Mouse (Mus musculus): ENCODE data around the gene Slc46a1. TPM values are rescaled to one million over a fixed set of nuclear protein-coding genes. Genes with fewer than 3 reads are reported as not detected.

Slc46a1 gene
- total RNA-seq, 2 experiments from 2014 or later = 1.4 to 2.3 TPM

DNA sequence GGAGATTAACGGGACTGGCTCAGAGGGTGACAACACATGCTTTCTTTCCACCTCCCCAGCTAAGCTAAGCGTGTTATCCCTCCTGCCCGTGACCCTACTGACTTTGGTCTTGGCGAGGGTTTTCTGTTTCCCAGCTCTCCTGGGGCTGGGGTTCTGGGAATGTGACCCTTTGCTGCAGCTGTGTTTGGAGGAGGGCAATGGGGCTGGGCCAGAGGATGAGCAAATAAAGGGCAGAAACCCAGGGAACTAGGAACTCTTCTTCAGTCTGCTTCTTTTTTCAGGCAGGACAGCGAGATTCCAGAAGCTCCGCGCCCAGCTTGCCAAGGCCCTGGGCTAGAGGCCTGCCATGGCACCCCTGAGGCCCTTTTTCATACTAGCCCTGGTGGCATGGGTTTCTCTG lies 33.5 kb downstream of the Slc46a1 start, which contains the start of gene Vtn:
Gene Vtn (plus strand): TSS at position 88 of the 400 bp plus-strand sequence.
- no peak for DNase-seq (ENCODE audit: low spot score)
- intact Hi-C loops (cut with DNase I) = no loop called here

GRCm38 (mm10) chr11:78499543-78499942 lies 34.0 kb downstream of the Slc46a1 start:
- no peak for DNase-seq (ENCODE audit: low spot score)
- intact Hi-C loops (cut with DNase I) = no loop called here

DNA sequence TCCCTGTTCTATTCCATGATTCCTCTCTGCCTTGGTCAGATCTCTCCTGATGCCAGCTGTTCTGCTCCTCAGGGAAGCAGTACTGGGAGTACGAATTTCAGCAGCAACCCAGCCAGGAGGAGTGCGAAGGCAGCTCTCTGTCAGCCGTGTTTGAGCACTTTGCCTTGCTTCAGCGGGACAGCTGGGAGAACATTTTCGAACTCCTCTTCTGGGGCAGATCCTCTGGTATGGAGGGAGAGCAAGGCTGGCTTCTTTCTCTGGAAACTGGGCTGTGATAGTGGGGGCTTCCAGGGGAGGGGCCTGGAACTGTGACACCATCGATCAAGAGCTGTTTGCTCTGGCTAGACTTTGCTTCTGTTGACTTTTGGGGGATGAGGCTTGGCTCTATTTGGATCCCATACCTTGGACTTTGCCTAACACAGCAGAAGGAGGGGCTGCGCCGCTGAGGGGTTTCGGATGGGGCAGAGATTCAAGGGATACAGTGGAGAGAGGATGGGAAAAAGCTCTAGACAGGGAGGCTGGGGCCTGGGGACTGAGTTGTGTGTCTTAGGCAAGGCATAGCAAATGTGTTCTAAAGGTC lies 35.2 kb downstream of the Slc46a1 start:
- DNase-seq (ENCODE audit: low spot score) = no peak
- intact Hi-C loops (cut with DNase I) = no loop called here

DNA sequence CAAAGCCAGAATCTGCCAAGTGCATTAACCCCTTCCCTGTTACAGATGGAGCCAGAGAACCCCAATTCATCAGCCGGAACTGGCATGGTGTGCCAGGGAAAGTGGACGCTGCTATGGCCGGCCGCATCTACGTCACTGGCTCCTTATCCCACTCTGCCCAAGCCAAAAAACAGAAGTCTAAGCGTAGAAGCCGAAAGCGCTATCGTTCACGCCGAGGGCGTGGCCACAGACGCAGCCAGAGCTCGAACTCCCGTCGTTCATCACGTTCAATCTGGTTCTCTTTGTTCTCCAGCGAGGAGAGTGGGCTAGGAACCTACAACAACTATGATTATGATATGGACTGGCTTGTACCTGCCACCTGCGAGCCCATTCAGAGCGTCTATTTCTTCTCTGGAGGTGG lies 36.0 kb downstream of the Slc46a1 start:
- intact Hi-C loops (cut with DNase I) = no loop called here
- no peak for DNase-seq (ENCODE audit: low spot score)

DNA sequence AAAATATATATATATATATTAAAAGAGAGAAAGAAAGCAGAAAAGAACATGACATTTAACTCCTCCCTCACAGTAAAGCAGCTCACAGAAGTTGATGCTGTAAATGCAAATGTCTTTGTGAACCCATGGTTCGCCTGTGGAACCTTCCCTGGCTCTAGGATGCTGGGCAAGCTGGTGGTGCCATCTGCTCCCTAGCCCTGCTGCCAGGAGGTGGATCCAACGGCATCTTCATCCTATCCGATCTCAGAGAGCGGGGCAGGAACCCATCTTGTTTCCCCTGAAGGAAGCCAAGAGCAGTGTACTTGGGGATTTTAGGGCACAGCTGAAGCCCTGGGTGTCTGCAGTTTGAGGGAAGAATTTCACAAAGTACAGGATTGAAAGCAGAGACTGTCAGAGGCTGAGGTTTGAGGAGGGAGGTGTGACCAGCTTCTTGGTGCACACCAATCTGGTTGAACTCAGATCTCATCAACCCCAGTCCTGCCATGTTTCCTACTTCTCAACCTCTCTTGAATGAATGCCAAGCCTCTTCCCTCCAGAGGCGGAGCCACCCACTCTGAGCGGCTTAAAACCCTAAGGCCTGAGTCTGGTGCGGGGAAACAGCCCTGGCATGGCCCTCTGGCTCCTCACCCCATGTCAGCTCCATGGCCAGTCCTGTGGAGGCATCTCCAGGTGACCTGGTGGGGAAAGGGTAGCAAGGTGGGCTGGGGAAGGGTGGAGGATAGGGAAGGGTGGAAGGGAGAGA lies 37.6 kb downstream of the Slc46a1 start, which contains the start of gene Sebox:
Gene Sebox (plus strand): TSS at position 539 of the 742 bp plus-strand sequence.
- intact Hi-C loops (cut with DNase I) = no loop called here
- DNase-seq (ENCODE audit: low spot score) = no peak

- intact Hi-C loops (cut with DNase I) = no loop called here
Measured at GRCm38 (mm10) chr11:78505430-78505829, 39.9 kb downstream of the Slc46a1 start.

GRCm38 (mm10) chr11:78509148-78509547 lies 43.7 kb downstream of the Slc46a1 start:
- no peak for DNase-seq (ENCODE audit: low spot score)
- intact Hi-C loops (cut with DNase I) = no loop called here

More at GRCm38 (mm10) chr11:78505430-78505829, 39.9 kb downstream of the Slc46a1 start:
- DNase-seq (ENCODE audit: low spot score) = no peak

DNA sequence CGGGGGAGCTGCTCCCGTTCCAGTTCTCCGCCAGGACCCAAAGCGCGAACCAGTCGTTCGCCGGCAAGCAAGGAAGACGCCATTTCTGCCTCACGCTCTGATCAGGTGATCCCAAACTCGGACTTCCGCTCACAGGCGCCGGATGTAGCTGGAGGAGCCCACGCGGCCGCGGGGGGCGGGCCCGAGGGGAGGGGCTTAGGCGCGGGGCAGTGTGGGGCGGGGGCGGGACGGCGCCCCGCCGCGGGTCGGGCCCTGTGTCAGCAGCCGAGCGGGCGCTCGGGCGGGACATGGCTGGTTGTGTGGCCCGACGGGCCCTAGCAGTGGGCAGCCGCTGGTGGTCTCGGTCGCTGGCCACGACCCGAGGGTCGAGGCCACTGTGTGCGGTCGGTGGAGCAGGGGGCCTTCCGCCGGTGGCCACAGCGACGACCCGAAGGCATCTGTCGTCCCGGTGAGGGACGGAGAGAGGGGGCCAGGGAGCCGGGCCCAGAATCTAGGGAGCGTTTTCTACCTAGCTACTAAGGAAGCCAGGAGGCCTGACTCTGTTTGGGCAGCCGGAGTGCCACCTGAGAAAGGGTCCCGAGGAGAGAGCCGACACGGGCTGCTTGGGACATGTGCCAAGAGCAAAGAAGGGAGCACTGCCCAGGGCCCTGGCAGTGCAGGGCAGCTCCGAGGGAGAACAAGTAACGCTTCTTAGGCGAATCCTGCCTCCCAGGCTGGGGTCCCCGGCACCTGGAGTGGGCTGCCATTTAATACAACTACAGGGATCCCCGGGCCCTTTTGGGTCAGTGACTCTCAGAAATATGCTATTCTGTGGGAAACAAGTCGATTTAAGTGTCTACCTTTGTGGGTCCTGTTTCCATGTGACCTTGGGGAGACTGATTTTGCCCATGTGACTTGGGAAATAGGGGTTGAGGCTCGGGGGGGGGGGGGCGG lies 46.8 kb downstream of the Slc46a1 start, which contains the start of the genes Tmem199 and Poldip2:
Gene Tmem199 (minus strand): TSS at position 148 of the 933 bp plus-strand sequence.
Gene Poldip2 (plus strand): TSS at position 169 of the 933 bp plus-strand sequence.
- intact Hi-C loops (cut with DNase I) = no loop called here
- DNase-seq (ENCODE audit: low spot score) = peak; percentile 79

DNA sequence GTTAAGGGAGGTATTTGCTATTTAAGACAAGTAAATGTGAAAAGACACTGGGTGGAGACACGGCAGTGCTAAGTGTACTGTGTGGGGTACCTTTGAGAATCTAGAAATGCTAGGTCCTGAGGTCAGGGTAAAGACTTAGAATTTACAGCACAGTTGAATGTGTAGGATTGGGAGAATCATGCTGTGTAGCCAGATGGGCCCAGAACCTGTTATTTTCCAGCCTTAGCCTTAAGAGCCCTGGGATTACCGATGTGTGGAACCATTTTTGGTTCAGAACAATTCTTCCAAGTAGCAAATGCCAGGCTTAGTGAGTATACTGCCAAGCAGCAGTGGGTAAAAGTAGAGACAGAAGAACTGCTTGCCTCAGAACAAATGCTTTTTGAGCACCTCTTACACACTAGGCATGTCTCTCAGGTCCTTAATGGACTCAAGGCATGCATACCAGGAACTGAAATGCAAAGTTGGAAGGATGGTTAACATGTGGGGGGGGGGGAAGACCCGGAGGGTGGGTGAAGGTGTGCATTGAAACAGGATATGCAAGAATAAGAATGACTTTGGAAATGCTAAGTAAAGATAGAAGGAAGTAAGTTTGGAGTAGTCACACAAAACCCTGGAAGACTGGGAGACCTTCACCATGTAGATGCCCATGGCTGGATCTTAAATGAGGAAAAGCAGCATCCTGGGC lies 47.8 kb downstream of the Slc46a1 start:
- intact Hi-C loops (cut with DNase I) = no loop called here
- no peak for DNase-seq (ENCODE audit: low spot score)

GRCm38 (mm10) chr11:78515549-78516325 lies 50.2 kb downstream of the Slc46a1 start:
- DNase-seq (ENCODE audit: low spot score) = no peak
- intact Hi-C loops (cut with DNase I) = loop anchor here (2.0 kb wide), 1 partner anchor 15 kb away; no protein-coding TSS in a partner anchor

DNA sequence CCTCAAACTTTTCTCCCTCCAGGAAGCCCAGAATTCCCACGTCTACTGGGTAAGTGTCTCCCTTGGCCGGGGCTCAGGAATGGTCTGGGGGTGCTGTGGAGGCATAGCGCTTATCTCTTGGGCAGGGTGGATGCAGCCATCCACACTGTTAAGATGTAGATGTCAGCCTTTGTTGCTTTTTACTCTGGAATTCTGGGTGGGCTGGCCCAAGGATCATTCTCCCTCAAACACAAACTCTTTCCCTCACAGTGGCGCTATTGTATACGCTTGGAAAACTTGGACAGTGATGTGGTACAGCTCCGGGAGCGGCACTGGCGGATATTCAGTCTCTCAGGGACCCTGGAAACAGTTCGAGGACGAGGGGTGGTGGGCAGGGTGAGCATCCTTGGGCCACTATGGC lies 53.4 kb downstream of the Slc46a1 start:
- intact Hi-C loops (cut with DNase I) = no loop called here
- DNase-seq (ENCODE audit: low spot score) = no peak

Other genes starting within 250 kb of the Slc46a1 start
- gene Sdf2, start 220.0 kb upstream of the Slc46a1 start, total RNA-seq (2021) = 10 to 100 TPM; 47.5 to 48.0 TPM
- 10 to 100 TPM; 26.9 to 28.1 TPM for gene Supt6, start 219.7 kb upstream of the Slc46a1 start, total RNA-seq (2021)
- gene 2610507B11Rik, start 203.9 kb upstream of the Slc46a1 start, total RNA-seq (2021) = 100 to 1,000 TPM; 190 to 210 TPM
- gene BC030499, start 174.9 kb upstream of the Slc46a1 start, total RNA-seq (2021) = 1 to 10 TPM in 1 of 2 experiments, under 1 TPM in 1; 0.98 to 1.5 TPM
- gene Spag5, start 164.2 kb upstream of the Slc46a1 start, total RNA-seq (2021) = under 1 TPM; 0.62 to 0.67 TPM
- under 1 TPM; 0.50 to 0.52 TPM for gene Aldoc, start 142.7 kb upstream of the Slc46a1 start, total RNA-seq (2021)
- 10 to 100 TPM; 23.0 to 23.6 TPM for gene Pigs, start 137.3 kb upstream of the Slc46a1 start, total RNA-seq (2021)
- gene Unc119, start 122.2 kb upstream of the Slc46a1 start, total RNA-seq (2021) = 1 to 10 TPM; 4.2 to 4.6 TPM
- not detected for gene Foxn1, start 79.1 kb upstream of the Slc46a1 start, total RNA-seq (2021)
- gene Slc13a2, start 43.5 kb upstream of the Slc46a1 start, total RNA-seq (2021) = not detected
- under 1 TPM; 0.34 to 0.39 TPM for gene Sarm1, start 32.1 kb downstream of the Slc46a1 start, total RNA-seq (2021)
- 10 to 100 TPM; 22.0 to 25.7 TPM for gene Vtn, start 33.4 kb downstream of the Slc46a1 start, total RNA-seq (2021)
- not detected for gene Sebox, start 37.8 kb downstream of the Slc46a1 start, total RNA-seq (2021)
- gene Tmem199, start 46.5 kb downstream of the Slc46a1 start, total RNA-seq (2021) = 10 to 100 TPM; 10.5 to 10.8 TPM
- 100 to 1,000 TPM; 152 to 154 TPM for gene Poldip2, start 46.5 kb downstream of the Slc46a1 start, total RNA-seq (2021)
- 10 to 100 TPM; 39.1 to 41.9 TPM for gene Tnfaip1, start 70.6 kb downstream of the Slc46a1 start, total RNA-seq (2021)
- gene Ift20, start 70.7 kb downstream of the Slc46a1 start, total RNA-seq (2021) = 10 to 100 TPM; 39.0 to 45.5 TPM
- gene Tmem97, start 85.1 kb downstream of the Slc46a1 start, total RNA-seq (2021) = 1 to 10 TPM; 5.3 to 5.5 TPM
- gene Nlk, start 231.7 kb downstream of the Slc46a1 start, total RNA-seq (2021) = 10 to 100 TPM; 12.4 to 13.3 TPM